Mouse (Mus musculus) NIH3T3 (cell line): ENCODE data around the gene Emc7.
"Not testable (repeated sequence)": the region's sequence is repeated elsewhere in the genome, so short reads cannot be mapped to it uniquely, and the experiment has no call there.

ENCODE experiments used
- DNase-seq: peaks from one replicate; pipeline ENCODE4 v3.0.0-alpha.2; 2012; ENCODE audit warnings: low read depth

The Emc7 gene

GRCm38 (mm10) chr2:112454862-112455564 lies at the start of gene Emc7:
Gene Emc7 (plus strand): TSS chr2:112454997.
- peak; percentile 97 for DNase-seq

DNA sequence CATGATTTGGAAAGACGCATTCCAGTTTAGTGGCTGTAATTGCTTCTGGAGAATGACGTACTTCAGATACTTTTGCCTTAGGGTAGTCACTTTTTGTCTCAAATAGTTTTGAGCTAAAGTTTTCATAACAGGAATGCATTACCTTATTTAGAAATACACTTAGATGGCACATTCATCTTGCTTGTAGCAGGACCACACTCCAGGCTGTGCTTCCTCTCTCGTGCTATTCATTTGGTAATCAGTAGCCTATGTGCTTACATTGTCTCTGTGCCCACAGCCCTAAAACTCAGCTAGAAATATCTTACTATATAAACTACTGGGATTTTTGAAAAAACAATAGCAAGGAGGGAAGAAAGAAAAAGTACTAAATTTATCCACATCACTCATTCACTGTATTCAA lies 47.8 kb upstream of the Emc7 start:
- peak; percentile 6 for DNase-seq

GRCm38 (mm10) chr2:112425308-112425707 lies 29.5 kb upstream of the Emc7 start:
- DNase-seq = no peak

- not testable (repeated sequence) for DNase-seq
Measured at GRCm38 (mm10) chr2:112428534-112428933, 26.3 kb upstream of the Emc7 start.

DNA sequence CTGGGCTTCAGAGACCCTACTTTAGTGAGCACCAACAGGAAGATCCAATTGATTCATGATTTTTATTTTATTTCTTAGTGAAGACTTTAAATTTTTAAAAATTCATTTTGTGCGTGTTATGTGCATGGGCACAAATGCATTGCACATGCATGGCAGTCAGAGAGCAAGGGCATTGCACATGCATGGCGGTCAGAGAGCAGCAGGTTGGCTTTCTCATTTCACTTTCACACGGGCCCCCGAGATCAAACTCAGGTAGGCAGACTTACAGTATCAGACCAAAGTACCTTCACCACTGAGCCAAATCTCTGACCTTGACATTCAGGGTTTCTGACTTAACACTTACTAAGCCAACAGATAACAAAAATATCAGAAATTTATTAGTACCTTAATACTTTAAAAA lies 25.1 kb upstream of the Emc7 start:
- DNase-seq = no peak

- no peak for DNase-seq
Measured at GRCm38 (mm10) chr2:112430403-112430802, 24.4 kb upstream of the Emc7 start.

GRCm38 (mm10) chr2:112432523-112432922 lies 22.3 kb upstream of the Emc7 start:
- DNase-seq = no peak

GRCm38 (mm10) chr2:112433359-112433758 lies 21.4 kb upstream of the Emc7 start:
- peak; percentile 67 for DNase-seq

DNA sequence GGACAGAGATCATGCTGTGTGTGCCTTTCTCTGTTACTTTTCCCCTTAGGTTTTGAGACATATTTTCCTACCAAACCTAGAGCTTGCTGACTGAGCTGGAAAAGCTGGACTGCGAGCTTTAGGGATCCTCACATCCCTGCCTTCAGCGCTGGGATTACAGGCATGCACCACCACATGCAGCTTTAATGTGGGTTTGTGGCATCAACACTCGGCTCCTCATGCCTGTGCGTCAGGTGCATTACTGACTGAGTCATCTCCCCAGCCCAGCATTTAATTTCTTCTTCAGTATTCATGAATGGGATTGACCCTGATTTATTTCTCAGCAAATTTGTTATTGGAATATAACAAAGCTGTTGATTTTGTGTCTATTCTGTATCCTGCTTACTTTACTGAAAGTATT lies 18.5 kb upstream of the Emc7 start:
- DNase-seq = no peak

GRCm38 (mm10) chr2:112437589-112437988 lies 17.2 kb upstream of the Emc7 start:
- no peak for DNase-seq

- DNase-seq = peak; percentile 80
Measured at GRCm38 (mm10) chr2:112443491-112443890, 11.3 kb upstream of the Emc7 start.

- DNase-seq = peak; percentile 24
Measured at GRCm38 (mm10) chr2:112445511-112445910, 9.3 kb upstream of the Emc7 start.

DNA sequence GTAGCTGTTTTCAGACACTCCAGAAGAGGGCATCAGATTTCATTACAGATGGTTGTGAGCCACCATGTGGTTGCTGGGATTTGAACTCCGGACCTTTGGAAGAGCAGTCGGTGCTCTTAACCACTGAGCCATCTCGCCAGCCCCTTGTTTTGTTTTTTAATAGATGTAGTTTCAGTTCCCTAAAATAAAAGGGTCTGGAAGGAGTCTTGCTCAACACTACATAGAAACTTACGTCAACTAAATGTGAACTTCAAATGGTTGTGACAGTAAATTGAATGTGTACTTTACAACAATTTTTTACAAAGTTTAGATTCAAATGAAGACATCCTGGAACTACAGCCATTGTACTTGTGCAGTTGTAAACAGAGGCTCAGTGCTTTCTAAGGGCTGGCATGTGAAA lies 6.8 kb upstream of the Emc7 start:
- not testable (repeated sequence) for DNase-seq

DNA sequence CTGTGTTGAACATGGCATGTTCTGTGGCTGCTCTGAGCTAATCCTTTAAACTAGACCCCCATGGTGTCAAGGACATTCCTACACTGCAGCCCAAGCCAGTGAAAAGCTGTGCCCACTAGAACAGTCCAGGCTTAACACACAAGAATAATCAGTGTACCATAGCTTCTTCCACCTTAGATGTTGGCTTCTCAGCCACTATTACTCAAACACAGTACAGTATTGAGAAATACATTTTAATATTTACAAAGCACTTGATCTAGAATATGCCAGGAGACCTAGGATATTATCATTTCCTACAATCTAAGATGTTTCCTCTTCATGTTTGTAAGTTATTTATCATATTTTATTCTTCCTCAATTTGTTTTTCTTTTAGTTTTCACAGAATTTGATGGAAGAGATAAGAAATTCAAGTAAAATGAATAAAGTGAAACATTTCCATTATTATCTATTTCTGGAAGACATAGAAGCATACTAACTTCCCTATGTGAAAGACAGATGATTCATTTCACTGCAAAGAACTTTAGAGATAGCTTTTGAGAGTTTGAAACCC lies 6.2 kb upstream of the Emc7 start:
- DNase-seq = no peak

GRCm38 (mm10) chr2:112449597-112450296 lies 5.0 kb upstream of the Emc7 start:
- DNase-seq = peak; percentile 78

GRCm38 (mm10) chr2:112452513-112452912 lies 2.3 kb upstream of the Emc7 start:
- DNase-seq = not testable (repeated sequence)

GRCm38 (mm10) chr2:112454125-112454861 lies 504 bp upstream of the Emc7 start:
- DNase-seq = no peak

DNA sequence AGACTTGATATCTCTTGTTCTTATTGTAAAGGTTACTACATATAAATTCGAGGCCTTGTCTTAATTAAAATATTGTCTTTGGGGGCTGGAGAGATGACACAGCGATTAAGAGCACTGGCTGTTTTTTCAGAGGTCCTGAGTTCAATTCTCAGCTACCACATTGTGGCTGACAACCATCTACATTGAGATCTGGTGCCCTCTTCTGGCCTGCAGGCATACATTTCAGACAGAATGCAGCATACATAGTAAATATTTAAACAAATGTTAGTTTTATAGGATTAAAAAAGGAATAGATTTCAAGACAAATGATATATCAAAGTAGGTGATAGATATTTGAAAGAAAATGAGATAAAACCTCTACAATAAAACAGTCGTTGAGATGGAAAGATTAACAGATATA lies 5.8 kb downstream of the Emc7 start:
- DNase-seq = no peak

- no peak for DNase-seq
Measured at GRCm38 (mm10) chr2:112469542-112469941, 14.7 kb downstream of the Emc7 start.

GRCm38 (mm10) chr2:112470961-112471381 lies 16.2 kb downstream of the Emc7 start:
- DNase-seq = no peak

- no peak for DNase-seq
Measured at GRCm38 (mm10) chr2:112472076-112472475, 17.3 kb downstream of the Emc7 start.

DNA sequence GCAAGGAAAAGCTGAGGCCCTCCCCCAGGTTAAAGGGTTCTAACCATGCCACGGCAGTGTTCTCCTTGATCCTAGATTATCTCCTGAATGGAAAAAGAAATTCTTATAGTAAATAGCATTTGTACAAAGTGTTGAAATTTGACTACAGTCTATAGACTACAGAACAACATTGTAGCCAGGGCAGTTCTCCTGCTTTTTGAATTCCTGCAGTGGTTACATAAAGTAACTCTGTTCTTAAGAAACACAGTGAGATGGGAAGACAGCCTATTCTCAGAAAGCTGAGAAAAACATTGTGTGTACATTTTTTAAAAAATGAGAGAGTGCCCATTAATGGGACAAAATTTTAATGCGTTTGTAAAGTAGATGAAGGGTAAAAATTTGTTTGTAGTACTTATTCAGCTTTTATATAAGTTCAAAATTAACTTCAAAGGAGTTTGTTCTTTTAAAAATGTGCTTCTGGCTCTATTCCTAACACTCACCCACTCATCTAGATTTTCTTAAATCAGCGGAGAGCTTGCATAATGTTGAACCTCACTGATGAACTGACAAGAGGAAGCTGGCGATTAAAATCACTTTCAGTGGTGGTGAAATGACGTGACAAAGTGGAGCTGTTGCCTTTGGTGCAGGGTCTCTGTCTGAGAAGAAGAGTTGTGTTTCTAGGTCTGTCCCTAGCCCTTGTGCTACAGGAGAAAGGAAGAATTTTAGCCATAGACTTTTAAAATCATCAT lies 20.4 kb downstream of the Emc7 start:
- DNase-seq = no peak
